Mouse (Mus musculus) neural tube, embryonic 14.5 days (tissue): ENCODE measurements around the gene Mthfd1. TPM values are rescaled to one million over a fixed set of nuclear protein-coding genes. Genes with fewer than 3 reads are reported as not detected.
"Not testable (repeated sequence)": the region's sequence is repeated elsewhere in the genome, so short reads cannot be mapped to it uniquely, and the experiment has no call there.

Source experiments
- ATAC-seq: fragments of 200-750 bp; cut with Nextera tagmentation; 2 replicates; pipeline ENCODE4 v1.8.0; 2017; ENCODE audit warnings: low read depth, mild to moderate bottlenecking, moderate TSS enrichment, moderate library complexity
- H3K27ac ChIP-seq: fragments of 300-500 bp; sonication (generic); 2 replicates; pipeline ENCODE4 v1.5.1; 2014; ENCODE audit warnings: low read depth, mild to moderate bottlenecking, control low read depth, low read length, moderate library complexity, mixed read lengths
- H3K27me3 ChIP-seq: fragments of 300-500 bp; sonication (generic); 2 replicates; pipeline ENCODE4 v1.6.1; 2014; ENCODE audit warnings: low read length; ENCODE audit not compliant: control insufficient read depth, insufficient read depth
- H3K36me3 ChIP-seq: fragments of 300-500 bp; sonication (generic); 2 replicates; pipeline ENCODE4 v1.6.1; 2014; ENCODE audit warnings: low read length, mixed read lengths; ENCODE audit not compliant: control insufficient read depth, insufficient read depth
- H3K4me1 ChIP-seq: fragments of 300-500 bp; sonication (generic); 2 replicates; pipeline ENCODE4 v1.6.1; 2014; ENCODE audit warnings: low read length; ENCODE audit not compliant: control insufficient read depth, insufficient read depth
- H3K4me2 ChIP-seq: fragments of 300-500 bp; sonication (generic); 2 replicates; pipeline ENCODE4 v1.6.1; 2014; ENCODE audit warnings: mild to moderate bottlenecking, low read depth, low read length, control low read depth
- H3K4me3 ChIP-seq: fragments of 300-500 bp; sonication (generic); 2 replicates; pipeline ENCODE4 v1.5.1; 2014; ENCODE audit warnings: low read depth, low read length, control low read depth, mixed read lengths
- H3K9ac ChIP-seq: fragments of 300-500 bp; sonication (generic); replicated peaks from 2 replicates; pipeline ENCODE4 v1.6.1; 2014; ENCODE audit warnings: low read depth, mild to moderate bottlenecking, control low read depth, low read length, mixed read lengths
- H3K9me3 ChIP-seq: fragments of 300-500 bp; sonication (generic); 2 replicates; pipeline ENCODE4 v1.6.1; 2016; ENCODE audit warnings: low read length; ENCODE audit not compliant: control insufficient read depth
- WGBS: fragments of 180-500 bp; shearing (Covaris S2); extraction: QIAGEN DNeasy Blood & Tissue Kit; methylation state at CpG from one replicate; pipeline ENCODE4 v1.1.7; 2014; 5-methylcytosine and 5-hydroxymethylcytosine counted together
- polyA plus RNA-seq: library from polyadenylated mRNA; unstranded; fragments of >200 nt; fragmentation: Nextera tagmentation; extraction: Ambion mirVana; gene quantifications from 2 replicates; pipeline ENCODE4 v1.2.1, GENCODE M21; 2014

Mthfd1 gene
- 26.8 and 31.0 TPM in 2 replicates for polyA plus RNA-seq

DNA sequence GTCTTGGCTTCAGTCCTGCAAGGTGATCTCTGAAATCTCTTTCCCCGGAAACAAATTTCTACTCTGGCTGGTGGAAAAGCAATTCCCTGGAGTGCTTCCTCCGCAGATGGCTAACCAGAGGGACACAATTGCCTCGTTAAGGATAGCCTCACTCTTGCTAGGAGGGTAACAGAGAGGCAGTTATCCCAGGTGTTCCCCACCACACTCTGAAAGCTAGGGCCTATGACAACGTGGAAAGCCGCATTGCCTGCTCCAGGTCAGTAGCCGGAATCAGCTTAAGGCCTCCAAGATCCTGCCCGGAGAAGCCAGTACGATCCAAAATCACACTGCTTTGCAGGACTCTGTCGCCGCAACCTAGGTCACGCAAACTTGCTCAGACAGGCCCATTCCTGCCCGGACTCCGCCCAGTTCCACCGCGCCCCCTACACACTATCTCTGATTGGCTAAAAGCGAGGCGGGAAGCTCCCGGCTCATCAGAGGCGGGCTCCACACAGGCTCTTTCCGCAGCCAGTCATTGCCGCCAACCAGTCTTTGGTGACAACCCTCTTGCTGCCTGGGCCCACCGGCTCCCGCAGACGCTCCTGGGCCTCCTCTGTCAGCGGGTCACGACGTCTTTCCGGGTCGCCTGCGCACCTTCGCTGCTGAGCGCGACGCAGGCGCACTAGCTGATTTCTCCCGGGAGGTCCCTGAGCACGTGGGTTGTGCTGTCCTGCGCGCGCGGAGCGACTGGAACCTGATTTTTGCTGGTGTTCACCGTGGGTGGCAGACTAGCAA, at the start of gene Mthfd1:
TSS of gene Mthfd1 (plus strand) at position 574 of the 774 bp plus-strand sequence.
- peak within 1 kb of the TSS; percentile 89 for H3K4me2 ChIP-seq
- no peaks in the 10 kb centered on the region for H3K9me3 ChIP-seq
- WGBS: 2% methylated on average over 43 of the region's 43 CpGs
- peaks cover 9% of the 10 kb centered on the region for H3K4me1 ChIP-seq
- H3K36me3 ChIP-seq: no peaks in the 10 kb centered on the region
- H3K9ac ChIP-seq: peak within 1 kb of the TSS; percentile 50
- H3K4me3 ChIP-seq: peak within 1 kb of the TSS; percentile 52
- peak; percentile 99 for ATAC-seq
- peak within 1 kb of the TSS; percentile 78 for H3K27ac ChIP-seq
- no peaks in the 10 kb centered on the region for H3K27me3 ChIP-seq

GRCm38 (mm10) chr12:76209429-76209974, 45.6 kb upstream of the Mthfd1 start:
- no peaks in the 10 kb centered on the region for H3K36me3 ChIP-seq
- no peak for ATAC-seq
- 91% methylated on average over 5 of the region's 5 CpGs for WGBS
- no peaks in the 10 kb centered on the region for H3K4me1 ChIP-seq
- H3K9me3 ChIP-seq: no peaks in the 10 kb centered on the region
- H3K27ac ChIP-seq: no peak overlapping the region
- H3K4me2 ChIP-seq: no peak overlapping the region
- no peaks in the 10 kb centered on the region for H3K27me3 ChIP-seq
- H3K4me3 ChIP-seq: no peak overlapping the region
- H3K9ac ChIP-seq: no peak overlapping the region

GRCm38 (mm10) chr12:76215121-76215520, 40.0 kb upstream of the Mthfd1 start:
- no peak for ATAC-seq
- WGBS: 34% methylated on average over 5 of the region's 5 CpGs

DNA sequence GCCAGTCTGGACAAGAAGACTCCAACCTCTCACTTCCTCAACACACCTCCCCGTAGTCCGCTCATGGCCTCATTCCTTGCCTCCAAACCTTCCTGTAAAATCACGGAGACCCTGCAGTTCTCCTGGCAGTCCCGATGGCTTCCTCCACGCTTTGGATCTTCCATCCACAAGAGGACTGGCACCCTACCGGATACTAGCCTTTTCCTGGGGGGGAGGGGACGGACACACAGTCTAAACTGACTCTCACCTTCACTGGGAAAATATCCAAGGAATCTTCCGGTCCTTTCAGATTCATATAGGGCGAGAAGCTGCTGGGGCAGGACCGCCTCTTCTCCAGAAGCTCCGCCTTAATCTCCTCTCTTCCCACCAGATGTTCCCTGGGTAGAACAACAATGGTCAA, 38.4 kb upstream of the Mthfd1 start:
- H3K4me3 ChIP-seq: no peak overlapping the region
- H3K27ac ChIP-seq: no peak overlapping the region
- H3K9ac ChIP-seq: no peak overlapping the region
- H3K27me3 ChIP-seq: no peaks in the 10 kb centered on the region
- H3K4me2 ChIP-seq: no peak overlapping the region
- H3K9me3 ChIP-seq: no peaks in the 10 kb centered on the region
- 78% methylated on average over 11 of the region's 11 CpGs for WGBS
- H3K36me3 ChIP-seq: no peaks in the 10 kb centered on the region
- H3K4me1 ChIP-seq: no peaks in the 10 kb centered on the region
- ATAC-seq: no peak

More at GRCm38 (mm10) chr12:76215121-76215520, 40.0 kb upstream of the Mthfd1 start:
- H3K36me3 ChIP-seq: no peaks in the 10 kb centered on the region
- no peaks in the 10 kb centered on the region for H3K9me3 ChIP-seq
- H3K27me3 ChIP-seq: no peaks in the 10 kb centered on the region
- H3K4me1 ChIP-seq: no peaks in the 10 kb centered on the region
- H3K9ac ChIP-seq: no peak overlapping the region
- H3K27ac ChIP-seq: no peak overlapping the region
- no peak overlapping the region for H3K4me2 ChIP-seq
- no peak overlapping the region for H3K4me3 ChIP-seq

GRCm38 (mm10) chr12:76222104-76222503, 33.0 kb upstream of the Mthfd1 start:
- 35% methylated on average over 1 of the region's 8 CpGs for WGBS
- not testable (repeated sequence) for ATAC-seq

GRCm38 (mm10) chr12:76230644-76231043, 24.5 kb upstream of the Mthfd1 start:
- Histone ChIP-seq H3K36me3 (no peaks in the 10 kb centered on the region), H3K4me1 (no peaks in the 10 kb centered on the region), H3K27ac (no peak overlapping the region), H3K4me2 (no peak overlapping the region), H3K4me3 (no peak overlapping the region), H3K9me3 (no peaks in the 10 kb centered on the region), H3K27me3 (no peaks in the 10 kb centered on the region), H3K9ac (no peak overlapping the region)
- 89% methylated on average over 6 of the region's 6 CpGs for WGBS
- no peak for ATAC-seq

More at GRCm38 (mm10) chr12:76222104-76222503, 33.0 kb upstream of the Mthfd1 start:
- H3K4me1 ChIP-seq, H3K27ac ChIP-seq, H3K36me3 ChIP-seq, H3K9ac ChIP-seq, H3K4me3 ChIP-seq, H3K4me2 ChIP-seq, H3K9me3 ChIP-seq, H3K27me3 ChIP-seq: not testable (repeated sequence)

- ATAC-seq: no peak
- Histone ChIP-seq H3K4me2 (no peak overlapping the region), H3K4me1 (no peaks in the 10 kb centered on the region), H3K27me3 (no peaks in the 10 kb centered on the region), H3K36me3 (no peaks in the 10 kb centered on the region), H3K9me3 (no peaks in the 10 kb centered on the region), H3K9ac (no peak overlapping the region), H3K27ac (no peak overlapping the region), H3K4me3 (no peak overlapping the region)
- WGBS: 89% methylated on average over 6 of the region's 6 CpGs
Measured at GRCm38 (mm10) chr12:76235253-76235652, 19.8 kb upstream of the Mthfd1 start.

DNA sequence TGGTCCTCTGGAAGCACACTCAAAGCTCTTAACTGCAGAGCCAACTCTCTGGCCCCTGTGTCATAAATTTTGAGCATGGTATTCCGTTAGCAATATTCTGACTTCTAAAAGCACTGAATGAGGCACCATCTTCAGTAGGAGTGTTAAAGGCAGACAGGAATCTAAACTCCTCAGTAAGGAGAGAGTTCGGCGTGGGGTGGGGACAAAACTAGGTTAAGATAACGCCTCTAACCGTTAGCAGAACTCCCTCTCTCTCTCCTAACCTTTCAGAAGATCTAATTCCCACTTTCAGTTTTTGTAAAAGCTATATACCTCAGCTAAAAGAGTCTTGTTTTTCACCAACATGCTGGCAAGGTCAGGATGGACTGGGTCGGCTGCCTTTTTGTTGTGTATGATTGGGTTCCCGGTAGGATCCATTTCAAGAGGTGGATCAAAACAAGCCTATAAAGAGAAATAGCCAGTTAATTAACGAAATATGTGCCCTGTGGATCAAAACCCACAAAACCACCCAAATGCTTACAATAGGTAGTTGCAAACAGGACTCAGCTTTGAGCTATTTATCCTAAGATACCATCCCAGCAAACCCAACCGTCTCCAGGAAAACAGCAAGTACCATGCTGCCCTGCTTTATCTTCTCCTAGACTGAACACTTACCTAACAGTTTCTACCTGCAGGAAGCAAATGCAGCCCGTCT, 15.8 kb upstream of the Mthfd1 start:
- H3K27ac ChIP-seq: no peak overlapping the region
- ATAC-seq: no peak
- H3K4me2 ChIP-seq: no peak overlapping the region
- no peak overlapping the region for H3K9ac ChIP-seq
- 80% methylated on average over 10 of the region's 10 CpGs for WGBS
- H3K4me3 ChIP-seq: no peak overlapping the region
- H3K9me3 ChIP-seq: no peaks in the 10 kb centered on the region
- H3K4me1 ChIP-seq: no peaks in the 10 kb centered on the region
- no peaks in the 10 kb centered on the region for H3K27me3 ChIP-seq
- H3K36me3 ChIP-seq: no peaks in the 10 kb centered on the region
